Mouse (Mus musculus) forebrain, embryonic 13.5 days (tissue): ENCODE data around the gene Olfr803. TPM values are rescaled to one million over a fixed set of nuclear protein-coding genes. Genes with fewer than 3 reads are reported as not detected.

ENCODE experiments used
- ATAC-seq: fragments of 200-750 bp; cut with Nextera tagmentation; 2 replicates; pipeline ENCODE4 v1.8.0; 2017
- H3K27ac ChIP-seq: fragments of 300-500 bp; sonication (generic); 2 replicates; pipeline ENCODE4 v1.5.1; 2015; ENCODE audit warnings: inconsistent platforms, mild to moderate bottlenecking, moderate library complexity
- H3K27me3 ChIP-seq: fragments of 300-500 bp; sonication (generic); 2 replicates; pipeline ENCODE4 v1.6.1; 2015; ENCODE audit warnings: mild to moderate bottlenecking, inconsistent platforms
- H3K36me3 ChIP-seq: fragments of 300-500 bp; sonication (generic); 2 replicates; pipeline ENCODE4 v1.6.1; 2015; ENCODE audit warnings: mild to moderate bottlenecking, inconsistent platforms; ENCODE audit not compliant: poor library complexity, severe bottlenecking
- H3K4me1 ChIP-seq: fragments of 300-500 bp; sonication (generic); 2 replicates; pipeline ENCODE4 v1.6.1; 2015; ENCODE audit warnings: inconsistent platforms
- H3K4me2 ChIP-seq: fragments of 300-500 bp; sonication (generic); 2 replicates; pipeline ENCODE4 v1.6.1; 2015; ENCODE audit warnings: inconsistent platforms, mild to moderate bottlenecking, moderate library complexity
- H3K4me3 ChIP-seq: fragments of 300-500 bp; sonication (generic); 2 replicates; pipeline ENCODE4 v1.5.1; 2015; ENCODE audit warnings: mild to moderate bottlenecking, inconsistent platforms
- H3K9ac ChIP-seq: fragments of 300-500 bp; sonication (generic); 2 replicates; pipeline ENCODE4 v1.6.1; 2015; ENCODE audit warnings: mild to moderate bottlenecking, inconsistent platforms
- H3K9me3 ChIP-seq: fragments of 300-500 bp; sonication (generic); replicated peaks from 2 replicates; pipeline ENCODE4 v1.6.1; 2016; ENCODE audit warnings: inconsistent platforms
- WGBS: fragments of 180-500 bp; shearing (Covaris S2); methylation state at CpG from one replicate; pipeline ENCODE4 v1.1.7; 2015; 5-methylcytosine and 5-hydroxymethylcytosine counted together
- microRNA-seq: library from miRNA; unstranded; fragments of <30 nt; microRNA quantifications from one replicate; pipeline ENCODE4, GENCODE M21; 2016
- polyA plus RNA-seq: library from polyadenylated mRNA; unstranded; fragments of >200 nt; fragmentation: Nextera tagmentation; extraction: Ambion mirVana; gene quantifications from 2 replicates; pipeline ENCODE4 v1.2.1, GENCODE M21; 2015

Gene Olfr803
- polyA plus RNA-seq = not detected in 2 replicates

- H3K27ac ChIP-seq = no peak within 1 kb of the TSS
- H3K36me3 ChIP-seq = no peaks in the 10 kb centered on the region
- H3K4me3 ChIP-seq = no peak within 1 kb of the TSS
- no peaks in the 10 kb centered on the region for H3K27me3 ChIP-seq
- H3K4me2 ChIP-seq = no peak within 1 kb of the TSS
- 90% methylated on average over 2 of the region's 2 CpGs for WGBS
- H3K9me3 ChIP-seq = no peaks in the 10 kb centered on the region
- no peaks in the 10 kb centered on the region for H3K4me1 ChIP-seq
- ATAC-seq = no peak
- no peak within 1 kb of the TSS for H3K9ac ChIP-seq
These were observed at the start of gene Olfr803 for GRCm38 (mm10) chr10:129694186-129694585. TSS of gene Olfr803 (minus strand) at chr10:129694286.

DNA sequence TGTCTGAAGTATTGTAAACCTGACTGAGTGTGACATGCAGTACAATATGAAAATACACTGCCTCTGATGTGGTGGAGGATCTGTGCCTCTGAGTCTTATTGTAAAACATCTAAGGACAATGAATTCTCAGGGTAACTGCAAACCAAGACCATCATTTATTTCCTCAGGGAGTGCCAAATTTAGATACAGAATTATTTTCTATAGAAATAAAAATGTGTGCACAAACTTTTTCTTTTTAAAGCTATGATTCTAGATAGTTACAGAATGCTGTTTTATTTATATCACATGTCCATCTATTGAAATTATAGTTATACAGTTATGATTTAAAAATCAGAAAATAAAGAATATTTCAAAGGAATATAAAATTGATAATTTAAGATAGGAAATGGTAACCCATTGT, 47.7 kb upstream of the Olfr803 start, which contains the start of gene Olfr806:
TSS of gene Olfr806 (minus strand) at position 101 of the 400 bp plus-strand sequence.
- Histone ChIP-seq H3K36me3 (no peaks in the 10 kb centered on the region), H3K4me2 (no peak within 1 kb of the TSS), H3K27me3 (no peaks in the 10 kb centered on the region), H3K4me3 (no peak within 1 kb of the TSS), H3K9me3 (no peaks in the 10 kb centered on the region), H3K27ac (no peak within 1 kb of the TSS), H3K9ac (no peak within 1 kb of the TSS), H3K4me1 (no peaks in the 10 kb centered on the region)
- ATAC-seq = no peak

GRCm38 (mm10) chr10:129729275-129729674, 35.2 kb upstream of the Olfr803 start, which contains the start of gene Olfr805:
TSS of gene Olfr805 (minus strand) at chr10:129729375.
- Histone ChIP-seq H3K9ac (no peak within 1 kb of the TSS), H3K4me1 (no peaks in the 10 kb centered on the region), H3K9me3 (no peaks in the 10 kb centered on the region), H3K27me3 (no peaks in the 10 kb centered on the region), H3K27ac (no peak within 1 kb of the TSS), H3K4me2 (no peak within 1 kb of the TSS), H3K36me3 (no peaks in the 10 kb centered on the region), H3K4me3 (no peak within 1 kb of the TSS)
- ATAC-seq = no peak
- 96% methylated on average over 2 of the region's 2 CpGs for WGBS

GRCm38 (mm10) chr10:129702910-129703309, 8.8 kb upstream of the Olfr803 start, which contains the start of gene Olfr804:
TSS of gene Olfr804 (plus strand) at chr10:129703210.
- H3K4me1 ChIP-seq = no peaks in the 10 kb centered on the region
- H3K4me2 ChIP-seq = no peak within 1 kb of the TSS
- H3K9me3 ChIP-seq = no peaks in the 10 kb centered on the region
- no peak within 1 kb of the TSS for H3K27ac ChIP-seq
- no peak within 1 kb of the TSS for H3K9ac ChIP-seq
- H3K27me3 ChIP-seq = no peaks in the 10 kb centered on the region
- H3K4me3 ChIP-seq = no peak within 1 kb of the TSS
- H3K36me3 ChIP-seq = no peaks in the 10 kb centered on the region
- ATAC-seq = no peak

- Histone ChIP-seq H3K4me3 (no peak within 1 kb of the TSS), H3K27ac (no peak within 1 kb of the TSS), H3K4me2 (no peak within 1 kb of the TSS), H3K9me3 (no peaks in the 10 kb centered on the region), H3K9ac (no peak within 1 kb of the TSS), H3K36me3 (no peaks in the 10 kb centered on the region), H3K27me3 (no peaks in the 10 kb centered on the region), H3K4me1 (no peaks in the 10 kb centered on the region)
- ATAC-seq = no peak
- WGBS = 65% methylated on average over 1 of the region's 1 CpGs
These were observed 6.0 kb downstream of the Olfr803 start, which contains the start of gene Olfr802 for GRCm38 (mm10) chr10:129688069-129688468. TSS of gene Olfr802 (minus strand) at chr10:129688169.

- 83% methylated on average over 1 of the region's 1 CpGs for WGBS
- H3K9me3 ChIP-seq = no peaks in the 10 kb centered on the region
- ATAC-seq = no peak
- H3K36me3 ChIP-seq = no peaks in the 10 kb centered on the region
- H3K4me2 ChIP-seq = no peak within 1 kb of the TSS
- H3K4me3 ChIP-seq = no peak within 1 kb of the TSS
- no peak within 1 kb of the TSS for H3K27ac ChIP-seq
- H3K4me1 ChIP-seq = no peaks in the 10 kb centered on the region
- no peaks in the 10 kb centered on the region for H3K27me3 ChIP-seq
- no peak within 1 kb of the TSS for H3K9ac ChIP-seq
These were observed 20.3 kb downstream of the Olfr803 start, which contains the start of gene Olfr801 for GRCm38 (mm10) chr10:129673765-129674164. TSS of gene Olfr801 (minus strand) at chr10:129673865.

DNA sequence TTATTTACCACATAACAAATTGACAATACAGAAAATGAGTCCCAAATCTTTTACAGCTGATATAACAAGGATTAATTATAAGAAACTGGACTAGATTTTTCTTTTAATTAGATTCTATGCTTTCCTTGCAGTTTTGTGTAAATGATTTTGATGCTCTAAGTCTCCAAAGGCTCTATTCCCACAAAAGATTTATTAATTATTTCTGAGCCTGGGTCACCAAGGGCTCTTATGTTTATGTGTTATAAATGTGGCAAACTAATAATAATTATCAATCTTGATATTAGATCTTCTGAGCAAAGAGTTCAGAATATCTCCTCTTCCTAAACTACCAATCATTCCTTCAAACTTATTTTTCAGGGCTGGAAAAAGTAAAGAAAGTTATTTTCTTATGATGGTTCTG, 36.7 kb downstream of the Olfr803 start, which contains the start of gene Olfr800:
TSS of gene Olfr800 (plus strand) at position 301 of the 400 bp plus-strand sequence.
- Histone ChIP-seq H3K36me3 (no peaks in the 10 kb centered on the region), H3K9me3 (no peaks in the 10 kb centered on the region), H3K4me3 (no peak within 1 kb of the TSS), H3K4me1 (no peaks in the 10 kb centered on the region), H3K27ac (no peak within 1 kb of the TSS), H3K9ac (no peak within 1 kb of the TSS), H3K27me3 (no peaks in the 10 kb centered on the region), H3K4me2 (no peak within 1 kb of the TSS)
- no peak for ATAC-seq

GRCm38 (mm10) chr10:129651763-129652162, 42.3 kb downstream of the Olfr803 start:
- ATAC-seq = no peak
- Histone ChIP-seq H3K9me3 (no peaks in the 10 kb centered on the region), H3K36me3 (no peaks in the 10 kb centered on the region), H3K4me2 (no peak overlapping the region), H3K4me1 (no peaks in the 10 kb centered on the region), H3K9ac (no peak overlapping the region), H3K27me3 (no peaks in the 10 kb centered on the region), H3K4me3 (no peak overlapping the region), H3K27ac (no peak overlapping the region)
- WGBS = 89% methylated on average over 1 of the region's 1 CpGs

Small RNAs within 50 kb of the gene (microRNA-seq; reads per million reads assigned to microRNA genes)
- gene Gm24485 = not detected

Other genes with a start within 250 kb of the Olfr803 start
- gene Olfr787, start 232.4 kb downstream of the Olfr803 start, polyA plus RNA-seq = not detected in 2 replicates
- not detected in 2 replicates for gene Olfr788, start 223.3 kb downstream of the Olfr803 start, polyA plus RNA-seq
- not detected in 2 replicates for gene Olfr789, start 209.5 kb downstream of the Olfr803 start, polyA plus RNA-seq
- not detected in 2 replicates for gene Olfr790, start 195.8 kb downstream of the Olfr803 start, polyA plus RNA-seq
- gene Olfr791, start 172.5 kb downstream of the Olfr803 start, polyA plus RNA-seq = not detected in 2 replicates
- not detected in 2 replicates for gene Olfr792, start 155.1 kb downstream of the Olfr803 start, polyA plus RNA-seq
- not detected in 2 replicates for gene Olfr794, start 126.6 kb downstream of the Olfr803 start, polyA plus RNA-seq
- not detected in 2 replicates for gene Olfr796, start 81.7 kb downstream of the Olfr803 start, polyA plus RNA-seq
- gene Olfr798, start 66.4 kb downstream of the Olfr803 start, polyA plus RNA-seq = not detected in 2 replicates
- gene Olfr799, start 56.8 kb downstream of the Olfr803 start, polyA plus RNA-seq = not detected in 2 replicates
- not detected in 2 replicates for gene Olfr800, start 36.6 kb downstream of the Olfr803 start, polyA plus RNA-seq
- not detected in 2 replicates for gene Olfr801, start 20.4 kb downstream of the Olfr803 start, polyA plus RNA-seq
- not detected in 2 replicates for gene Olfr802, start 6.1 kb downstream of the Olfr803 start, polyA plus RNA-seq
- not detected in 2 replicates for gene Olfr804, start 8.9 kb upstream of the Olfr803 start, polyA plus RNA-seq
- gene Olfr805, start 35.1 kb upstream of the Olfr803 start, polyA plus RNA-seq = not detected in 2 replicates
- not detected in 2 replicates for gene Olfr806, start 47.6 kb upstream of the Olfr803 start, polyA plus RNA-seq
- gene Olfr807, start 63.5 kb upstream of the Olfr803 start, polyA plus RNA-seq = not detected in 2 replicates
- not detected in 2 replicates for gene Olfr808, start 71.2 kb upstream of the Olfr803 start, polyA plus RNA-seq
- not detected in 2 replicates for gene Olfr809, start 80.4 kb upstream of the Olfr803 start, polyA plus RNA-seq
- gene Olfr810, start 100.6 kb upstream of the Olfr803 start, polyA plus RNA-seq = not detected in 2 replicates
- not detected in 2 replicates for gene Olfr811, start 110.1 kb upstream of the Olfr803 start, polyA plus RNA-seq
- not detected in 2 replicates for gene Olfr812, start 151.8 kb upstream of the Olfr803 start, polyA plus RNA-seq
- not detected in 2 replicates for gene Olfr813, start 161.1 kb upstream of the Olfr803 start, polyA plus RNA-seq
- gene Olfr814, start 185.6 kb upstream of the Olfr803 start, polyA plus RNA-seq = not detected in 2 replicates
- not detected in 2 replicates for gene Olfr815, start 211.6 kb upstream of the Olfr803 start, polyA plus RNA-seq
- not detected in 2 replicates for gene Olfr816, start 221.3 kb upstream of the Olfr803 start, polyA plus RNA-seq